ENCODE assay signal across 9 mouse cellular contexts in genomic region chr7:132735145-132735544, GRCm38 (mm10).
DNase-seq lines count a peak whose midpoint lies in the region; ATAC-seq and TF ChIP-seq lines count a peak whose summit lies in the region.
"Had no signal": no experiment of that assay in that cellular context is flagged by ENCODE, and none has a peak within 500 bp of the region (broad histone marks: within the 10 kb centered on the region; RNA-seq: fewer than 3 reads in every experiment).

No protein-coding gene starts in this region.

- no peaks in the 10 kb centered on the region for H3K36me3 ChIP-seq in forebrain, postnatal 0 days (ENCODE audit: insufficient read depth)
- no peaks in the 10 kb centered on the region for H3K36me3 ChIP-seq in forebrain, embryonic 16.5 days (ENCODE audit: control insufficient read depth, insufficient read depth)
- H3K36me3 ChIP-seq in kidney, embryonic 16.5 days (ENCODE audit: insufficient read depth, low read length), result no peaks in the 10 kb centered on the region

- no peak for ATAC-seq in forebrain, postnatal 0 days
- ATAC-seq in forebrain, embryonic 16.5 days, result no peak
- peak; percentile 99 for ATAC-seq in granulocyte monocyte progenitor cell, adult 5-6 weeks (replicated peaks; ENCODE audit: poor library complexity, severe bottlenecking)
- ATAC-seq in kidney, embryonic 16.5 days (ENCODE audit: low FRiP score, low TSS enrichment), result peak; percentile 14; the same call in 1 of the 2 replicates
- ATAC-seq in megakaryocyte, adult 5-6 weeks (ENCODE audit: poor library complexity, severe bottlenecking), result peak; percentile 97

- intact Hi-C loops in left cerebral cortex, postnatal 25 days (cut with DNase I), result no loop called here

- no peak overlapping the region for H3K4me2 ChIP-seq in forebrain, postnatal 0 days (ENCODE audit: low read depth)
- H3K4me2 ChIP-seq in forebrain, embryonic 16.5 days (ENCODE audit: low read length), result no peak overlapping the region
- no peak overlapping the region for H3K4me2 ChIP-seq in kidney, embryonic 16.5 days (replicated peaks; ENCODE audit: low read depth, low read length)

- peak; percentile 33; the same call in 1 of the 2 replicates for TF ChIP-seq CTCF in forebrain, postnatal 0 days (IDR thresholded peaks at IDR 0.05; ENCODE audit: low read depth)

- peaks cover 21% of the 10 kb centered on the region; the same call in 1 of the 2 replicates for H3K4me1 ChIP-seq in forebrain, postnatal 0 days (ENCODE audit: insufficient read depth)
- peaks cover 49% of the 10 kb centered on the region for H3K4me1 ChIP-seq in forebrain, embryonic 16.5 days (replicated peaks; ENCODE audit: control insufficient read depth, insufficient read depth, low read length)
- peaks cover 16% of the 10 kb centered on the region for H3K4me1 ChIP-seq in kidney, embryonic 16.5 days (ENCODE audit: insufficient read depth, low read length)

- no peak overlapping the region for H3K27ac ChIP-seq in forebrain, postnatal 0 days (ENCODE audit: low read depth, low read length)
- H3K27ac ChIP-seq in forebrain, embryonic 16.5 days (ENCODE audit: low read length), result no peak overlapping the region
- peak overlapping the region; percentile 17; the same call in 1 of the 2 replicates for H3K27ac ChIP-seq in kidney, embryonic 16.5 days (ENCODE audit: low read length)

- no peak overlapping the region for H3K4me3 ChIP-seq in forebrain, postnatal 0 days (ENCODE audit: low read depth, low read length)
- no peak overlapping the region for H3K4me3 ChIP-seq in forebrain, embryonic 16.5 days (replicated peaks; ENCODE audit: low read length)
- H3K4me3 ChIP-seq in kidney, embryonic 16.5 days (ENCODE audit: low read length), result no peak overlapping the region
- H3K4me3 ChIP-seq: myocyte had no signal

- no peaks in the 10 kb centered on the region for H3K27me3 ChIP-seq in forebrain, postnatal 0 days (ENCODE audit: insufficient read depth, low read length)
- no peaks in the 10 kb centered on the region for H3K27me3 ChIP-seq in forebrain, embryonic 16.5 days (replicated peaks; ENCODE audit: control insufficient read depth, insufficient read depth, low read length)
- no peaks in the 10 kb centered on the region for H3K27me3 ChIP-seq in kidney, embryonic 16.5 days (ENCODE audit: insufficient read depth, low read length)

- 82% methylated on average over 5 of the region's 5 CpGs for WGBS in forebrain, postnatal 0 days
- WGBS in forebrain, embryonic 16.5 days, result 75% methylated on average over 5 of the region's 5 CpGs
- 57% methylated on average over 5 of the region's 5 CpGs for WGBS in kidney, embryonic 16.5 days

- DNase-seq in forebrain, postnatal 0 days, result no peak
- DNase-seq in ZHBTc4 (ENCODE audit: low read depth, low spot score), result peak; percentile 98
- peak; percentile 45 for DNase-seq in yolk sac, embryonic 10.5 days (ENCODE audit: low spot score)
- no peak for DNase-seq in left cerebral cortex, postnatal 25 days (ENCODE audit: low spot score in 2 of 2)

- H3K9me3 ChIP-seq in forebrain, postnatal 0 days (ENCODE audit: low read length), result no peaks in the 10 kb centered on the region
- H3K9me3 ChIP-seq in forebrain, embryonic 16.5 days (ENCODE audit: control insufficient read depth, low read length), result no peaks in the 10 kb centered on the region
- H3K9me3 ChIP-seq in kidney, embryonic 16.5 days (ENCODE audit: low read length), result no peaks in the 10 kb centered on the region

- H3K9ac ChIP-seq in forebrain, postnatal 0 days, result no peak overlapping the region
- H3K9ac ChIP-seq in forebrain, embryonic 16.5 days (replicated peaks; ENCODE audit: low read depth, low read length), result no peak overlapping the region
- peak overlapping the region; percentile 1; the same call in 1 of the 2 replicates for H3K9ac ChIP-seq in kidney, embryonic 16.5 days (replicated peaks; ENCODE audit: low read length)

Comparison
In these comparisons a context has a peak if more than half of its experiments do, and no peak if none do; other contexts are left out.
1. ATAC-seq: peak in granulocyte monocyte progenitor cell, adult 5-6 weeks (single experiment), kidney, embryonic 16.5 days (single experiment) and megakaryocyte, adult 5-6 weeks (single experiment); none in forebrain, postnatal 0 days (single experiment) and forebrain, embryonic 16.5 days (single experiment).
2. DNase-seq: peak in ZHBTc4 (single experiment) and yolk sac, embryonic 10.5 days (single experiment); none in forebrain, postnatal 0 days (single experiment) and left cerebral cortex, postnatal 25 days (0 of 2).